Mouse (Mus musculus) embryonic facial prominence, embryonic 12.5 days (tissue): ENCODE results near the gene Lsm12. TPM values are rescaled to one million over a fixed set of nuclear protein-coding genes. Genes with fewer than 3 reads are reported as not detected.

Experiments used
- ATAC-seq: fragments of 200-750 bp; cut with Nextera tagmentation; 2 replicates; pipeline ENCODE4 v1.8.0; 2017; ENCODE audit not compliant: insufficient number of reproducible peaks, insufficient read depth, low FRiP score, low TSS enrichment
- H3K27ac ChIP-seq: fragments of 300-500 bp; sonication (generic); 2 replicates; pipeline ENCODE4 v1.5.1; 2016; ENCODE audit warnings: mild to moderate bottlenecking
- H3K27me3 ChIP-seq: fragments of 300-500 bp; sonication (generic); 2 replicates; pipeline ENCODE4 v1.6.1; 2016; ENCODE audit warnings: mild to moderate bottlenecking, moderate library complexity
- H3K36me3 ChIP-seq: fragments of 300-500 bp; sonication (generic); 2 replicates; pipeline ENCODE4 v1.6.1; 2016; ENCODE audit warnings: mild to moderate bottlenecking
- H3K4me1 ChIP-seq: fragments of 300-500 bp; sonication (generic); 2 replicates; pipeline ENCODE4 v1.6.1; 2016
- H3K4me2 ChIP-seq: fragments of 300-500 bp; sonication (generic); replicated peaks from 2 replicates; pipeline ENCODE4 v1.6.1; 2016; ENCODE audit warnings: mild to moderate bottlenecking, moderate library complexity
- H3K4me3 ChIP-seq: fragments of 300-500 bp; sonication (generic); 2 replicates; pipeline ENCODE4 v1.5.1; 2016; ENCODE audit warnings: mild to moderate bottlenecking
- H3K9ac ChIP-seq: fragments of 300-500 bp; sonication (generic); 2 replicates; pipeline ENCODE4 v1.6.1; 2016; ENCODE audit warnings: mild to moderate bottlenecking, moderate library complexity
- H3K9me3 ChIP-seq: fragments of 300-500 bp; sonication (generic); 2 replicates; pipeline ENCODE4 v1.6.1; 2016; ENCODE audit warnings: mild to moderate bottlenecking, moderate library complexity
- WGBS: fragments of 180-500 bp; shearing (Covaris S2); methylation state at CpG from one replicate; pipeline ENCODE4 v1.1.7; 2016; 5-methylcytosine and 5-hydroxymethylcytosine counted together
- polyA plus RNA-seq: library from polyadenylated mRNA; unstranded; fragments of >200 nt; fragmentation: Nextera tagmentation; extraction: Ambion mirVana; gene quantifications from 2 replicates; pipeline ENCODE4 v1.2.1, GENCODE M21; 2016

Lsm12 gene
- polyA plus RNA-seq, 1 experiment from 2014 or later = 108 TPM

DNA sequence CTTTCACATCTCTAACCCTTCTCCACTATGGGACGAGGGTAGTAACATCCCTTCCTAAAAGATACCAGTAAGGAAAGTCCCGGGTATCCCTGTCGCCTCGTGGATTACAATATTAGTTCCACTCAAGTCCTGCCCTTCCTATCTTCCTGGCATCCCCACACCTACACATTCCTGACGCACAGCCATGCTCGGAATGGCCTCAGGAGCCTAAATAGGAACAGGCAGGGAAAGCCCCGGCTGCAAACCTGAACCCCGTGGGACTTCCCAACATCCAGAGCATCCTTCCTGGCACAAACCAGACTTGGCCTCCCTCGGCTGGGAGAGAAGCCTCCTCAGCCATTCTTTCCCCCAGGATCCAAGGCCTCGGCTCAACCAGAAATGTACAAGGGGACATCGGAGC is 30.4 kb upstream of the Lsm12 start:
- Histone ChIP-seq H3K9me3 (no peaks in the 10 kb centered on the region), H3K4me2 (0 out of 2 replicates have a peak overlapping the region, but pooled peaks have one; percentile 9), H3K4me3 (no peak overlapping the region), H3K4me1 (peaks cover 79% of the 10 kb centered on the region), H3K36me3 (0 out of 2 replicates have a peak, but pooled peaks cover 2% of the 10 kb centered on the region), H3K27ac (no peak overlapping the region), H3K27me3 (no peaks in the 10 kb centered on the region), H3K9ac (no peak overlapping the region)
- WGBS = 64% methylated on average over 11 of the region's 11 CpGs
- no peak for ATAC-seq

DNA sequence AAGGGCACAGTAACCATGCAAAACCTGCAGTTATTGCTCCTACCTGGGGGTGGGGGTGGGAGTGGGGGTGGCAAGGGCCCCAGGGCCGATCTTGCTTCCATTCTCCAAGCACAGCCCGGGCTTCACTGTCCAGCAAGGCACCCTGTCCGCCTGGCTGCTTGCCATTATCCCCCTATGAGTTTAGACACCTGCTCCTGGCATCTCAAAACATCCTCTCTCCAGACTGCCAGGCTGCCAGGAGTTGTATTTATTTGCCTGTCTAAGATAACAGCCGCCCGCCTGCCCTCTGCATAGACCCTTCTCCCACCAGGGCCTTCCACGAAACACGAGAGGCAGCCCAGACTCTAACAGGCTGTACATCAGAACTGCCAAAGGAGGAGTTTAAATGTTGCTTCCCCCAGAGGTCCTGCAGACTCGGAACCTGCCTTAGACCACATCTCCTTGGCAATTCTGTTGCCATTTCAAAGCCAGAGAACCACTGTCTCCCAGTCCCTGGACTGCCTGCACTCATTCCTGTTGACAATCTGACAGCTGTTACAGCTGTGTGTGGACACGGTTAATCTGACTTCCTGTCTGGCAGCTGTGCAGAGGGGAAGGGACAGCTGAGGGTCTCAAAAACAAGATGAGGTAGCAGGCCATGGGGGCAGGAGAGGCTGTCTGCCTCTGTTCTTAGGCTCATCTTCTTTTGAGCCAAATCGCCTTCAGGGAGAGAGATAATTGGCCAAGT is 29.5 kb upstream of the Lsm12 start:
- peaks cover 75% of the 10 kb centered on the region for H3K4me1 ChIP-seq
- no peak overlapping the region for H3K4me2 ChIP-seq
- 52% methylated on average over 10 of the region's 10 CpGs for WGBS
- H3K36me3 ChIP-seq = 0 out of 2 replicates have a peak, but pooled peaks cover 2% of the 10 kb centered on the region
- peak overlapping the region; percentile 43; the same call in 1 of the 2 replicates for H3K27ac ChIP-seq
- no peak for ATAC-seq
- no peak overlapping the region for H3K4me3 ChIP-seq
- no peaks in the 10 kb centered on the region for H3K9me3 ChIP-seq
- H3K9ac ChIP-seq = no peak overlapping the region
- no peaks in the 10 kb centered on the region for H3K27me3 ChIP-seq

DNA sequence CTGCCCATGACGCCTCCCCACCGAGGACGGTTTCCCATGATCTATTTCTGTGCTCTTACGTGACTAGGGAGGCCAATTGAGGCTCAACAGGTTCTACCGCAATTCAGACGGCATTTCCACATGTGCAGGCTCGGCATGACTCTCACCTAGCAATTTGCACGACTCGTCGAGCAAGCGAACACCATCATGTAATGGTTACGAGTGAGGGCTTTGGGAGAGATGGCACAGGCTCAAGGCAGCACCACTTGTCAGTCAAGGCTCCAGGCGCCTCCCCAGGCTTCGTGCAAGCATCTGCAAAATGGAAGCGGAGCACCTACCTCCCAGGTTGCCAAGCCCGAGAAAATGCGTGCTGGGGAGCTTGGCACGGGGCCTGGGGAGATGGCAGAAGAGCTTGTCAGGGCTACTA is 26.8 kb upstream of the Lsm12 start:
- Histone ChIP-seq H3K27me3 (no peaks in the 10 kb centered on the region), H3K4me1 (peaks cover 73% of the 10 kb centered on the region), H3K4me3 (no peak overlapping the region), H3K9ac (no peak overlapping the region), H3K9me3 (no peaks in the 10 kb centered on the region), H3K36me3 (0 out of 2 replicates have a peak, but pooled peaks cover under 1% of the 10 kb centered on the region), H3K27ac (peak overlapping the region; percentile 52; the same call in 1 of the 2 replicates), H3K4me2 (no peak overlapping the region; the same call in 1 of the 2 replicates)
- 67% methylated on average over 18 of the region's 18 CpGs for WGBS
- ATAC-seq = no peak

DNA sequence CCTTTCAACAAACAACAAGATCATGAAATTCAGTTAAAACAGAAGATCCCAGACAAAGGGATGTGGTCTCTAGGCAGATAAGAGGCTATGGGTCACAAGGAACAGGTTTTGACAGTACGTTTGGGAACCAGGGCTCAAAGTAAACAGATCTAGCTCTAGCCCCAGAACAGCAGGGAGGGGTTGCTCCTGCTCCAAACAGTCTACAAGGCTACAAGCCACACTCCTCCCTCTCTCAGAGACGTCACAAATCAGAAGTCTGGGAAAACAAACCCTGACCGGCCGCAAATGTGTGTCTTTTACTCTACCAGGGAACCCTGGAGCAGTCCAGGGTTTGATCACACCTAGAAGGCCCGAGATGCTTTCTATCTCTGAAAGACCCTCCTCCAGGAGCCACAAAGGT is 25.9 kb upstream of the Lsm12 start:
- peak overlapping the region; percentile 18; the same call in 1 of the 2 replicates for H3K27ac ChIP-seq
- H3K27me3 ChIP-seq = no peaks in the 10 kb centered on the region
- no peak for ATAC-seq
- H3K4me2 ChIP-seq = no peak overlapping the region
- H3K9ac ChIP-seq = no peak overlapping the region
- WGBS = 27% methylated on average over 5 of the region's 5 CpGs
- peaks cover 72% of the 10 kb centered on the region for H3K4me1 ChIP-seq
- no peaks in the 10 kb centered on the region for H3K9me3 ChIP-seq
- H3K4me3 ChIP-seq = no peak overlapping the region
- H3K36me3 ChIP-seq = peaks cover 10% of the 10 kb centered on the region

DNA sequence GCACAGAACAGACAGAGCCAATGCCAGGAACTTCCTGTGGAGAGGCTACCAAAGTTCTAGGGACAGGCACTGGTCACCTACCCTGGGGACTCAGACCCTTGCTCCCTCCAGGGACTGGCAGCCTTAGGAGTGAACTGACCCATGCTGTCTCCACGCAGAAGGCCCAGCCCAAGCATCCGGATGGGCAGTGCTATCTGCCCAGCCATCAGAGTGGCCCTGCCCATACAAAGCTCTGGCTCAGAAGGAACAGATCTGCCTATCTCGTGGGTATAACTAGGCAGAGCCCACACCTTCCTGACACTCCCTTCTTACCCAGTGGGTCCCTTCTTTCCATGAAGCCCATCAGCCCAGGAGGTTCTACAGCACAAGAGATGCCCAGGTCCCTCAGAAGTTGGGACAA is 25.1 kb upstream of the Lsm12 start:
- H3K4me1 ChIP-seq = peaks cover 63% of the 10 kb centered on the region
- no peak overlapping the region for H3K9ac ChIP-seq
- no peaks in the 10 kb centered on the region for H3K9me3 ChIP-seq
- no peak overlapping the region for H3K4me3 ChIP-seq
- H3K36me3 ChIP-seq = peaks cover 17% of the 10 kb centered on the region
- 84% methylated on average over 3 of the region's 3 CpGs for whole genome bisulfite sequencing
- H3K27me3 ChIP-seq = no peaks in the 10 kb centered on the region
- ATAC-seq = no peak
- no peak overlapping the region for H3K4me2 ChIP-seq
- no peak overlapping the region for H3K27ac ChIP-seq

DNA sequence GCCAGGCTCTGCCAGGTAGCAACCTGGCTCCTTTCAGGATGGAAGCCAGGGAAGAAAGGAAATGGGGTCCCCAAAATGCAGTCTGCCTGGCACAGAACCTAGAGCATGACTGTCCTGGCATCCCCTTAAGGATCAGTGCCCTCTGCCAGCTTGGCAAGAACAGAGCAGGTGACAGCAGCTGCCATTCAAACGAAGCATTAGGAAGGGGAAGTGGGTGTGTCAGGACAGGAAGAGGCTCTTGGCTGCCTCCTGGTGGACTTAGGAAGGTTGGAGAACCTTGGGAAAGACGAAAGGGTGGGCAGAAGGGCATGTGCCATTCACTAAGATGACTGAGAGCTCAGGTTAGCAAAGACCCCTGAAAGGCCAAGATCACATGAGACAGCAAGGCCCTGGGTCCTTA is 24.6 kb upstream of the Lsm12 start:
- Histone ChIP-seq H3K4me1 (peaks cover 59% of the 10 kb centered on the region), H3K27ac (peak overlapping the region; percentile 54; the same call in 1 of the 2 replicates), H3K9ac (no peak overlapping the region), H3K9me3 (no peaks in the 10 kb centered on the region), H3K4me2 (no peak overlapping the region), H3K27me3 (no peaks in the 10 kb centered on the region), H3K36me3 (peaks cover 21% of the 10 kb centered on the region), H3K4me3 (no peak overlapping the region)
- 29% methylated on average over 2 of the region's 2 CpGs for WGBS
- no peak for ATAC-seq

DNA sequence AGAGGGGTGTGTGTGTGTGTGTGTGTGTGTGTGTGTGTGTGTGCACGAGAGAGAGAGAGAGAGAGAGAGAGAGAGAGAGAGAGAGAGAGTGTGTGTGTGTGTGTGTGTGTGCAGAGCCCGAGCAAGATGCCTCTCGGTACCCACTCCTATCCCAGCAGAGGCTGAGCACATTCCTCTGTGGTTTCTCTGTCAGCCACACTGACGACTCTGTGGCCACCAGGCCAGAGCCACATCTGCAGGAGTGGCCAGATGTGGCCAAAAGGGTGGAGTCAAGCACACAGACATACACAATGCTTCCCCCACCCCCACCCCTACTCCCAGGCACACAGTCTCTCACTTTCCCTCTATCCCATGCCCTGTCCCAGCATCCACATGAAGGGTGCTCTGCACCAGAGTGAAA is 23.8 kb upstream of the Lsm12 start:
- H3K27me3 ChIP-seq = no peaks in the 10 kb centered on the region
- H3K9ac ChIP-seq = no peak overlapping the region; the same call in 1 of the 2 replicates
- H3K36me3 ChIP-seq = peaks cover 30% of the 10 kb centered on the region
- no peaks in the 10 kb centered on the region for H3K9me3 ChIP-seq
- H3K4me1 ChIP-seq = peaks cover 50% of the 10 kb centered on the region
- WGBS = 0% methylated on average over 1 of the region's 4 CpGs
- H3K4me3 ChIP-seq = no peak overlapping the region
- ATAC-seq = peak; percentile 38; the same call in 1 of the 2 replicates
- peak overlapping the region; percentile 60 for H3K27ac ChIP-seq
- no peak overlapping the region for H3K4me2 ChIP-seq

DNA sequence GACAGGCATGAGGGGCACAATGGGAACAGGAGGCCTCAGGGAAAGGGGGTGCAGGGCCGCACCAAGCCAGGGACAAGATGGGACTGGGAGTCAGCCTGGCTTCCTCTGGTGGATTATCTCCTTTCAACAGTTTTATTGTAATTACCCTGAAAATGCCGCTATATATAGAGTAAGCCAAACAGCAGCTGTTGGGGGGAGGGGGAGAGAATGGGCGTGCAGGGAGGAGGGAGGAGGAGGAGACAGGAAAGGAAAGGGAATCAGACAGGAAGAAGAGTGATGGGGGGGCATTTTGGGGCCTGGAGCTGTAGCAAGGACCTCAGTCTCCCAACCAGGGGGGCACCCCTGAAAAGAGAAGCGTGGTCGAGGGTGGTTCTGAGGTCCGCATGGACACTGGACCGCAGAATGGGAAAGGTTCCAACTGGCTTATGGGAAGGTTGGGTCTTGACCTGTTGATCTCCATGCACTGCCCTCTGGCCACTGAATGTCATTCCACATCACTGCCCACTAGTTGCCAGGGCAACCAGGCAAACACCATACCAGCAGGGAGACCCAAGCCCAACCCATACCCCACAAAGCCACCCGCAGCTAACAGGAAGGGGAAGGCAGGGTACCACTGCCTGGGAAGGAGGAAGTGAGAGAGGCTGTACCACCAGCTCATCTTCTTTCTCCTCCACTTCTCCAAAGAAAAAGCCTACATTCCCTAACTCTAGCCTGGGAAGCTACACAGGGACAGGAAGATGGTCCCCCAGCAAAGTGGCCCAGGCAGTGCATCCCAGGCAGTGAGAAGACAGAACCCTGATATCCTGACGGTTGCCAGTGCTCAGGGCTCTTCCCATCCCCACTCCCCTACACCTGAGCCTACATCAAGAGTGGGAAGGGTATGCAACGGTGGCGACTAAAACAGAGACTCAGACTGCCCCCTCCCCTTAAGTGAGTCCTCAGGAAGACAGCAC is 23.0 kb upstream of the Lsm12 start:
- WGBS = 35% methylated on average over 11 of the region's 11 CpGs
- Histone ChIP-seq H3K36me3 (peaks cover 36% of the 10 kb centered on the region), H3K9me3 (no peaks in the 10 kb centered on the region), H3K4me3 (no peak overlapping the region), H3K27ac (peak overlapping the region; percentile 67), H3K9ac (peak overlapping the region; percentile 7; the same call in 1 of the 2 replicates), H3K4me2 (peak overlapping the region; percentile 15), H3K27me3 (no peaks in the 10 kb centered on the region), H3K4me1 (peaks cover 44% of the 10 kb centered on the region)
- no peak for ATAC-seq

DNA sequence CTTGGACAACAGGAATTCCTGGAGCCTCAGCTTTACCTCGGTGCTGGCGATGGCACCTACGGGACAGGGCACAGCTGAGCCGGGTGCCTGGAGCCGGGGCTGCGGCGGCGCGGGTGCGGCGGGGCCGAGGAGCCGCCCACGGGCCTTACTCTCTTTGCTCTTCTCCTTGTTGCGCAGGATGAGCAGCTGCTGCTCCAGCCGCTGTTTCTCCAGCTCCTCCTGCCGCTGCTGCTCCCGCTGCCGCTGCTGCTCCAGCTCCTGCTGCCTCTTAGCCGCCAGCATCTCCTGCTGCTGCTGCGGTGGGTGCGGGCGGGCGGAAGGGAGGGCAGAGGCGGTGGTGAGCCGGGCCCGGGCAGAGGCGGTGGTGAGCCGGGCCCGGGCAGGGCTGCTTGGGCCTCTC is 21.4 kb upstream of the Lsm12 start:
- ATAC-seq = no peak
- peaks cover 51% of the 10 kb centered on the region for H3K36me3 ChIP-seq
- H3K27me3 ChIP-seq = no peaks in the 10 kb centered on the region
- H3K4me1 ChIP-seq = peaks cover 36% of the 10 kb centered on the region
- WGBS = 71% methylated on average over 29 of the region's 30 CpGs
- no peak overlapping the region for H3K4me3 ChIP-seq
- no peak overlapping the region for H3K4me2 ChIP-seq
- H3K27ac ChIP-seq = peak overlapping the region; percentile 63; the same call in 1 of the 2 replicates
- no peaks in the 10 kb centered on the region for H3K9me3 ChIP-seq
- H3K9ac ChIP-seq = no peak overlapping the region

DNA sequence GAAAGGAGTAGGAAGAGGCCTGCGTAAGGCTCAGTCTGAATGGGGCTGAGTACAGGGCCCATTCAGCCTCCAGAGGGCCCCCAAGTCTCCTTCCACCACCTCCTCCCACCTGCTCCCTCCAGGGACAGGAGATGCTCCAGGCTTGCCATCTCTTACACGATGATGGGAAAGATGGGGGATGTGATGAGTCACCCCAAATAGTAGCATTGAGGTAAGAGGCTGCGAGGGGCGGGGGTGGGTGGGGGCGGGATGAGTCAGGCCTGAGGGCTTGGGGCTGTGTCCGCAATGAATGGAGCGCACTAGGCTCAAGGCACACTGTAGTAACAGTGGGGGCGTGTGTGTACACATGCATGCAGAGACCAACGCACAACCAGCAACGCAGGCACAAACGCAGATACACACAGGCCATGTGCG is 16.3 kb upstream of the Lsm12 start:
- H3K27me3 ChIP-seq = no peaks in the 10 kb centered on the region
- no peak for ATAC-seq
- H3K4me3 ChIP-seq = no peak overlapping the region
- H3K4me1 ChIP-seq = peaks cover under 1% of the 10 kb centered on the region; the same call in 1 of the 2 replicates
- H3K27ac ChIP-seq = no peak overlapping the region
- no peak overlapping the region for H3K9ac ChIP-seq
- peaks cover 93% of the 10 kb centered on the region for H3K36me3 ChIP-seq
- H3K9me3 ChIP-seq = no peaks in the 10 kb centered on the region
- no peak overlapping the region for H3K4me2 ChIP-seq
- 69% methylated on average over 12 of the region's 12 CpGs for WGBS

DNA sequence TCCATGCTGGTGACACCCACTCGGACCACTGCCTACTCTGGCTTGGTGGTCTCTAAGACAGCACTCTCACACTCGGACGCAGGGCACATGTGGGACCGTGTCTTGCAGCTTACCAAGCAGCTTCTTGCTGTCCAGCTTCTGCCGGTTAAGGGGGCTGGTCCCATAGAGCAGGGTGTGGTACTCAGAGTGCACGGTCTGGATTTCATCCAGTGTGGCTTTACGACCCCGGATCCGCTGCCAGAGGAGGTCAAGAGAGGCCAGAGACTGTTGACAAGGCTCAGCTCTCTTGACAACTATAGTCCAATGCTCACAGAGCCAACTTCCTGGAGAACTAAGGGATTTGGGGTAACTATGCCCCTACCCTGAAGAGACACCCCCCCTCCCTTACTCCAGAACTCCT is 14.8 kb upstream of the Lsm12 start:
- Histone ChIP-seq H3K9ac (no peak overlapping the region), H3K27me3 (no peaks in the 10 kb centered on the region), H3K27ac (no peak overlapping the region)

More for the DNA sequence above, 14.8 kb upstream of the Lsm12 start:
- no peaks in the 10 kb centered on the region for H3K9me3 ChIP-seq
- H3K4me3 ChIP-seq = no peak overlapping the region
- WGBS = 72% methylated on average over 9 of the region's 9 CpGs
- ATAC-seq = no peak
- H3K36me3 ChIP-seq = peaks cover 94% of the 10 kb centered on the region
- H3K4me1 ChIP-seq = no peaks in the 10 kb centered on the region
- H3K4me2 ChIP-seq = no peak overlapping the region
